Mouse (Mus musculus): ENCODE measurements around the gene Grhl3.

Grhl3 gene

DNA sequence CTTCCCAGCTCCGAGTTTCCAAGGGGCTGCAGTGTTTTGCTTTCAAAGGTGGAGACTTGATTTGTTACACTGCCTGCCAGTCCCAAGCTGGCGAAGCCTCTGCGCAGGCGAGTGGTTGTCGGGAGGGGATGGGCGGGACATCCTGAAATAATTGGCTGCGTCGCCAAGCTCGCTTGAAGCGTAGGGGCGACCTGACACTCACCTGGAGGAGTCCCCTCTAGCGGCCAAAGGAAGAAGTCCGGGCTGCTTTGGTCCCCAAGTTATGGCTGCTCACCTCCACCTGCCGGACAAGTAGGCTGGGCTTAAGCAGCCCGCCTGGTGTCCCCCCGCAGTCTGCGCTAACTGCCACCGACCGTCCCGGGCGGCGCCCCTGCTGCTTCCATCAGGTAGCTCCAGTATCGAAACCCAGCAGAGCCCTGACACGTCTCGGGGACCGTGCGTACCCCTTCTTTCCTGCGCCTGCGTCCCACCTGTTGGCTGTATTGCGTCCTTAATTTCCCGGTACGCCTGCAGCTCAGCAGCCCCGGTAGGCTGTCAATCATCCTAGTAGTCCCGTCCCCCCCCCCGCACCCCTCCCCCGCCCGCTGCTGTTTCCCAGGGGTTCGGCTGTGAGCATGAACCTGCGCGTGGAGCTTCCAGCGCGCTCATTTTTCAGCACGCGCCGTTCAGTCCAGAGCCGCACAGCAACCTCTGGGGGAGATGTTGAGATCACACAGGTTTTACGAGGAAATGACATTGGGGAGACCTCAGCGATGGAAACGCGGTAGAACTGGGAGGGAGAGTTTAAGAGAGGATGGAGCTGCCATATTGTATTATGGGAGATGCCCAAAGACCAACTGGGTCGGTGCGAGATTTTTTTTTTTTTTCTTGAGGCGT, 78.7 kb downstream of the Grhl3 start, which contains the start of the genes Stpg1 and Nipal3:
Gene Stpg1 (plus strand): TSS at position 270 of the 876 bp plus-strand sequence.
Gene Nipal3 (minus strand): TSS at position 518 of the 876 bp plus-strand sequence.
- peak; percentile 99 for DNase-seq (ENCODE audit: low read depth, low spot score)

DNA sequence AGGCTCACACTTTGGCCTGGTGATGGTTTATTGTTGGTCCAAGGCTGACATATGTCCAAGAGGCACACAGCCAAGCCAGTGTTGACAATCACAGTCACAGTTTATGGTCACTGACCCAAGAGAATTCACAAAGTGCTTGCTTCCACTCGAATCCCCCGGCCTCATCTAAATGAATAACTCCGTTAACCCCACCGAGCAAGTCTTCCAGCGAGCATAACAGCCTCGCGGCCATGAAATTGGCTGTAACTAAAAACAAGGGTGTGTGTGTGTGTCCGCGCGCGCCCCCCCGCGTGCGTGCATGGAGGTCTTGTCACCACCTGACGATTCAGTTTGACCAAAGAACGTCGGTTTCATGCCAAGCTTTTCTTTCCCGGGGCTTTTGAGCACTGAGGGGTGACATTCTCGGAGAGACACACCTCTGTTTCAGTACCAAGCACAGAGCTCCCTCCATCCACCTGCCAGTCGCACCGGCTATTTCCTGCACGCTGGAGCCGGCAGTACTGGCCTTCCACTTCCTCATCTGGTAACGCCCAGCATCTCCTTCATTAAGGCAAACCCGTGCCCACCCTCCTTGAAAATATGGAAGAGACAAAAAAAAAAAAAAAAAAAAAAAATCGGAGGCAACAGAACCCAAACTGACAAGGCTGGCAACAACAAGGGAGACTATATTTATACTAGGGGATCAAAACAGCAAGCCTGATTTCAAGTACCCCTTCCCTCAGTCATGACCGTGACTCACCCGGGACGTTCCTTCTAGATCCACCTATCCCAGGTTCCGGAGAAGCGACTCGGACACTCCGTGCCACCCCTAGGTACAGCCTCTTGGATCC, 79.5 kb downstream of the Grhl3 start:
- DNase-seq (ENCODE audit: low read depth, low spot score), result no peak

DNA sequence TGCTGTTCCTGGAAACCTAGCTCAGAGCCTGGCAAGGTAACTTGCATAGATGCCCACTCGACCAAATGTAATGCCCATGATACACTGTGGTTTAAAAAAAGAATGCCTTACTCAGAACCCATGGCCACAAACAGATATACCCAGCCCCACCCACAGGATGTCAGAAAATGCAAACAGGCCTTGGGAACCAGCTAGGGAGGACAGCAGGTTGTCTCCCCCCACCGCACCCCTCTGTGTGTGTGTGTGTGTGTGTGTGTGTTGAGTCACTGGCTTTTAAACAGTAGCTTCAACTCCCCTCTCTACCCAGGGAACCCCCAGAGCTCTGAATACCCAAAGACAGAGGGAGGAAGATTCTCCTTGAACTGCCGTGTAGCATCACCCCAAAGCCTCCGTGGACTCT, 80.2 kb downstream of the Grhl3 start:
- DNase-seq (ENCODE audit: low read depth, low spot score), result no peak
